Mouse (Mus musculus) cerebellum, adult 9-11 months (tissue): Measurements from ENCODE around the gene Ptprq.

Experiments
- DNase-seq: peaks from one replicate; pipeline ENCODE4 v3.0.0; 2022

The Ptprq gene

GRCm38 (mm10) chr10:107626648-107627047 lies 93.2 kb downstream of the Ptprq start:
- no peak for DNase-seq

GRCm38 (mm10) chr10:107624211-107624610 lies 95.6 kb downstream of the Ptprq start:
- DNase-seq, result no peak

GRCm38 (mm10) chr10:107615460-107615859 lies 104.4 kb downstream of the Ptprq start:
- no peak for DNase-seq

- no peak for DNase-seq
Observed at GRCm38 (mm10) chr10:107601371-107601770, 118.5 kb downstream of the Ptprq start.

- no peak for DNase-seq
Observed at GRCm38 (mm10) chr10:107583360-107583759, 136.5 kb downstream of the Ptprq start.

- DNase-seq, result no peak
Observed at GRCm38 (mm10) chr10:107569044-107569443, 150.8 kb downstream of the Ptprq start.

- no peak for DNase-seq
Observed at GRCm38 (mm10) chr10:107568261-107568660, 151.6 kb downstream of the Ptprq start.

GRCm38 (mm10) chr10:107562875-107563274 lies 157.0 kb downstream of the Ptprq start:
- DNase-seq, result no peak

GRCm38 (mm10) chr10:107560881-107561280 lies 159.0 kb downstream of the Ptprq start:
- DNase-seq, result no peak

GRCm38 (mm10) chr10:107543026-107543425 lies 176.8 kb downstream of the Ptprq start:
- no peak for DNase-seq

- DNase-seq, result no peak
Observed at GRCm38 (mm10) chr10:107528758-107529157, 191.1 kb downstream of the Ptprq start.

GRCm38 (mm10) chr10:107519216-107519615 lies 200.6 kb downstream of the Ptprq start:
- no peak for DNase-seq

GRCm38 (mm10) chr10:107516641-107517040 lies 203.2 kb downstream of the Ptprq start:
- DNase-seq, result no peak

- DNase-seq, result no peak
Observed at GRCm38 (mm10) chr10:107514735-107515134, 205.1 kb downstream of the Ptprq start.

GRCm38 (mm10) chr10:107506397-107506796 lies 213.5 kb downstream of the Ptprq start:
- no peak for DNase-seq

- DNase-seq, result no peak
Observed at GRCm38 (mm10) chr10:107503430-107503829, 216.4 kb downstream of the Ptprq start.

- no peak for DNase-seq
Observed at GRCm38 (mm10) chr10:107502193-107502592, 217.7 kb downstream of the Ptprq start.

- DNase-seq, result no peak
Observed at GRCm38 (mm10) chr10:107499656-107500055, 220.2 kb downstream of the Ptprq start.

- DNase-seq, result no peak
Observed at GRCm38 (mm10) chr10:107496402-107496801, 223.4 kb downstream of the Ptprq start.

GRCm38 (mm10) chr10:107494568-107494967 lies 225.3 kb downstream of the Ptprq start, which contains the start of gene Myf6:
TSS of gene Myf6 (minus strand) at chr10:107494737.
- no peak for DNase-seq

GRCm38 (mm10) chr10:107493580-107494474 lies 226.0 kb downstream of the Ptprq start:
- DNase-seq, result no peak

GRCm38 (mm10) chr10:107492867-107493579 lies 226.8 kb downstream of the Ptprq start:
- DNase-seq, result no peak

GRCm38 (mm10) chr10:107488654-107489315 lies 231.1 kb downstream of the Ptprq start:
- no peak for DNase-seq
